Mouse (Mus musculus): ENCODE data around the gene Adrm1.
"Not testable (repeated sequence)": the region's sequence is repeated elsewhere in the genome, so short reads cannot be mapped to it uniquely, and the experiment has no call there.

The Adrm1 gene

GRCm38 (mm10) chr2:180170806-180171521 lies at the start of gene Adrm1:
TSS of gene Adrm1 (plus strand) at chr2:180171485.
- DNase-seq (ENCODE audit: low read depth): peak; percentile 90

- no peak for DNase-seq (ENCODE audit: low read depth)
Measured at GRCm38 (mm10) chr2:180124192-180124591, 47.1 kb upstream of the Adrm1 start.

GRCm38 (mm10) chr2:180126195-180126594 lies 45.1 kb upstream of the Adrm1 start:
- DNase-seq (ENCODE audit: low read depth): no peak

- DNase-seq (ENCODE audit: low read depth): no peak
Measured at GRCm38 (mm10) chr2:180127675-180128074, 43.6 kb upstream of the Adrm1 start.

GRCm38 (mm10) chr2:180133231-180133630 lies 38.1 kb upstream of the Adrm1 start:
- no peak for DNase-seq (ENCODE audit: low read depth)

- no peak for DNase-seq (ENCODE audit: low read depth)
Measured at GRCm38 (mm10) chr2:180133911-180134310, 37.4 kb upstream of the Adrm1 start.

GRCm38 (mm10) chr2:180135414-180135813 lies 35.9 kb upstream of the Adrm1 start:
- no peak for DNase-seq (ENCODE audit: low read depth)

GRCm38 (mm10) chr2:180146091-180146490 lies 25.2 kb upstream of the Adrm1 start:
- no peak for DNase-seq (ENCODE audit: low read depth)

GRCm38 (mm10) chr2:180147379-180147778 lies 23.9 kb upstream of the Adrm1 start:
- DNase-seq (ENCODE audit: low read depth): no peak

GRCm38 (mm10) chr2:180148551-180148950 lies 22.7 kb upstream of the Adrm1 start:
- no peak for DNase-seq (ENCODE audit: low read depth)

- no peak for DNase-seq (ENCODE audit: low read depth)
Measured at GRCm38 (mm10) chr2:180154796-180155195, 16.5 kb upstream of the Adrm1 start.

GRCm38 (mm10) chr2:180158627-180159026 lies 12.7 kb upstream of the Adrm1 start:
- no peak for DNase-seq (ENCODE audit: low read depth)

GRCm38 (mm10) chr2:180165855-180166254 lies 5.4 kb upstream of the Adrm1 start:
- DNase-seq (ENCODE audit: low read depth): no peak

GRCm38 (mm10) chr2:180166869-180167268 lies 4.4 kb upstream of the Adrm1 start:
- DNase-seq (ENCODE audit: low read depth): no peak

GRCm38 (mm10) chr2:180170151-180170805 lies 1.0 kb upstream of the Adrm1 start:
- no peak for DNase-seq (ENCODE audit: low read depth)

- peak; percentile 22 for DNase-seq (ENCODE audit: low read depth)
Measured at GRCm38 (mm10) chr2:180171522-180172070, 311 bp downstream of the Adrm1 start.

- no peak for DNase-seq (ENCODE audit: low read depth)
Measured at GRCm38 (mm10) chr2:180172152-180172551, 867 bp downstream of the Adrm1 start.

GRCm38 (mm10) chr2:180173163-180173562 lies 1.9 kb downstream of the Adrm1 start:
- peak; percentile 42 for DNase-seq (ENCODE audit: low read depth)

- DNase-seq (ENCODE audit: low read depth): not testable (repeated sequence)
Measured at GRCm38 (mm10) chr2:180173711-180174110, 2.4 kb downstream of the Adrm1 start.

GRCm38 (mm10) chr2:180174121-180174520 lies 2.8 kb downstream of the Adrm1 start:
- DNase-seq (ENCODE audit: low read depth): no peak

- DNase-seq (ENCODE audit: low read depth): no peak
Measured at GRCm38 (mm10) chr2:180175725-180176124, 4.4 kb downstream of the Adrm1 start.

GRCm38 (mm10) chr2:180181542-180181941 lies 10.3 kb downstream of the Adrm1 start:
- DNase-seq (ENCODE audit: low read depth): no peak

GRCm38 (mm10) chr2:180184011-180184751 lies 12.9 kb downstream of the Adrm1 start:
- DNase-seq (ENCODE audit: low read depth): no peak
